Mouse (Mus musculus) megakaryocyte-erythroid progenitor cell, adult 5-6 weeks (primary cell): Measurements from ENCODE around the gene Gm3685. TPM values are rescaled to one million over a fixed set of nuclear protein-coding genes. Genes with fewer than 3 reads are reported as not detected.
"Not testable (repeated sequence)": the region's sequence is repeated elsewhere in the genome, so short reads cannot be mapped to it uniquely, and the experiment has no call there.

ENCODE experiments used
- ATAC-seq: replicated peaks from 2 replicates; pipeline ENCODE4 v1.8.0; 2016; ENCODE audit warnings: mild to moderate bottlenecking, inconsistent platforms; ENCODE audit not compliant: severe bottlenecking, poor library complexity, low FRiP score, low TSS enrichment
- total RNA-seq, 2 experiments: library from RNA; stranded (forward) in 1 of 2; stranded (reverse) in 1 of 2; fragments of 200-1000, 215-1000 nt in 1 of 2; fragments of >200 nt in 1 of 2; fragmentation: Nextera tagmentation in 1 of 2; gene quantifications; 2 replicates each; pipeline ENCODE4 v1.2.3; 2014 to 2017

Gene Gm3685
- total RNA-seq (2014; fragmentation: Nextera tagmentation) (not detected in 2 replicates), total RNA-seq (2017) (not detected in 2 replicates)

GRCm38 (mm10) chr14:7044870-7045269 lies at the start of gene Gm3685:
Gene Gm3685, minus strand, starts transcription at chr14:7044970.
- not testable (repeated sequence) for ATAC-seq

- ATAC-seq = not testable (repeated sequence)
These were observed 17.7 kb downstream of the Gm3685 start, which contains the start of gene Gm10406 for GRCm38 (mm10) chr14:7026781-7027749. Gene Gm10406, minus strand, starts transcription at chr14:7027449.

DNA sequence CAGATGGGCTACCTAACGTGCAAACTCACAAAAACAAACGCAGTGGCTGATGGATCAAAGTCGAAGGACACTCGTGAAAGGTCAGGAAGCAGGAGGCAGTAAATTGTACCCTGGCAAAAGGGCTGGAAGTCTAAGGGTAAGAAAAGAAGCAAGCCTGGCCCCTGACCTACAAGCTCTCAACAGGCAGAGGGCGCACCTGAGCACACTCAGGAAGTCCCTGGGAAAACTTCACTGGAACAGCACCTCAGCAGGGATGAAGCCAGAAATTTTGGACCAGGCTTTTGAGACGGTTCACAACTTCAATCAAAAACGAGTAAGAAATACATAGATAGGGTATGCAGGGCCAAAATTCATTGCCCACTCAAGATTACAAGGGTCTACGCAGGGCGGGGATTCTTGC lies 18.5 kb downstream of the Gm3685 start:
- ATAC-seq = not testable (repeated sequence)

Other genes starting within 250 kb of the Gm3685 start
- not detected in 2 replicates for gene Gm3642, start 204.7 kb downstream of the Gm3685 start, total RNA-seq (2014; fragmentation: Nextera tagmentation)
- gene Gm3642, start 204.7 kb downstream of the Gm3685 start, total RNA-seq (2017) = not detected in 2 replicates
- gene Gm3667, start 155.0 kb downstream of the Gm3685 start, total RNA-seq (2014; fragmentation: Nextera tagmentation) = not detected in 2 replicates
- gene Gm3667, start 155.0 kb downstream of the Gm3685 start, total RNA-seq (2017) = not detected in 2 replicates
- gene Gm6356, start 71.2 kb downstream of the Gm3685 start, total RNA-seq (2014; fragmentation: Nextera tagmentation) = not detected in 2 replicates
- not detected in 2 replicates for gene Gm6356, start 71.2 kb downstream of the Gm3685 start, total RNA-seq (2017)
- gene Gm10406, start 17.5 kb downstream of the Gm3685 start, total RNA-seq (2014; fragmentation: Nextera tagmentation) = not detected in 2 replicates
- gene Gm10406, start 17.5 kb downstream of the Gm3685 start, total RNA-seq (2017) = not detected in 2 replicates
- gene Gm3696, start 55.7 kb upstream of the Gm3685 start, total RNA-seq (2014; fragmentation: Nextera tagmentation) = not detected in 2 replicates
- gene Gm3696, start 55.7 kb upstream of the Gm3685 start, total RNA-seq (2017) = 1.2 TPM in 1 of 2 replicates, not detected in the other
- not detected in 2 replicates for gene Gm6676, start 80.4 kb upstream of the Gm3685 start, total RNA-seq (2014; fragmentation: Nextera tagmentation)
- not detected in 2 replicates for gene Gm6676, start 80.4 kb upstream of the Gm3685 start, total RNA-seq (2017)
- not detected in 2 replicates for gene Gm3512, start 129.6 kb upstream of the Gm3685 start, total RNA-seq (2014; fragmentation: Nextera tagmentation)
- not detected in 2 replicates for gene Gm3512, start 129.6 kb upstream of the Gm3685 start, total RNA-seq (2017)
- not detected in 2 replicates for gene Gm16434, start 149.6 kb upstream of the Gm3685 start, total RNA-seq (2014; fragmentation: Nextera tagmentation)
- gene Gm16434, start 149.6 kb upstream of the Gm3685 start, total RNA-seq (2017) = not detected in 2 replicates
- not detected in 2 replicates for gene Gm3727, start 219.7 kb upstream of the Gm3685 start, total RNA-seq (2014; fragmentation: Nextera tagmentation)
- gene Gm3727, start 219.7 kb upstream of the Gm3685 start, total RNA-seq (2017) = not detected in 2 replicates